Mouse (Mus musculus): ENCODE results near the gene Myh7.

Myh7 gene

DNA sequence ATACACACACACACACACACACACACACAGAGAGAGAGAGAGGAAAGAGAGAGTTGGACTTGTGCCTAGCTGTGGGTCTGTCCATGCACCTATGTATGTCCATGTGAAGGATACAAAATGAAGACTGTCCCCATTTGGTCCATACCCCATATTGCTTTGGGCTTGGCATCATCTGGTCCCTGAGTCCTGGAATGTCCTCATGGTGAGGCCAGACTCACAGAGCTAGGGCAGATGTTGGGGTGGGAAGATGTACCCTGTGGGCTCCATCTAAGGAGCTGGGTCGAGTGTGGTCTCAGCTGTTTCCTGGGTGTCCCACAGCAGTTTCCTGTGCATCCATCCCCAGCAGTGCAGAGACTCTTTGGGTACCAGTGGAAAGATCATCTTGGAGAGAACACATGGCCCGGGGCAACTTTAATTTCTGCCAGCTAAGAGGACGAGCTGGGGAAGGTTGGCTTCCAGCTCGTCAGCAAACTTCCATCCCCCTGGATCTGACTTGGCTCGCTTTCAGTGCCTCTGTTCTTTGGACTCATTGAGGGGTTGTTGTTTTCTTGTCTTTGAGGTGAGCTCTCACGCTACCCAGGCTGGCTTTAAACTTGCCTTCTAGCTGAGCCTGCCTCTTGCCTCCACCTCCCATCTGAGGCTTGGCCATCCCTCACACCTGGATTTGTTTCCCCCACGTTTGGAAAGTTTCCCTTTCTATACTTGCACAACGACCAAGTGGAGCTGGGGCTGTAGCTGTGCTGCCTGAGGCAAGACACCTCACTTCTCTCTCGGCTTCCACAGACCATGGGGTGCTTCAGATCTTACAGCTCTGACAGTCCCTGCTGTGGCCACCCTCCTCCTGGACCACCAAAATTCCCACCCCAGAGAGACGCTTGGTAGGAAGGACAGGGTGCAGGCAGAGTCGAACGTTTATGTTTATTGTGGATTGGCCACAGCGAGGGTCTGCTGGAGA, 53.1 kb downstream of the Myh7 start:
- DNase-seq, result peak; percentile 55 to 62

DNA sequence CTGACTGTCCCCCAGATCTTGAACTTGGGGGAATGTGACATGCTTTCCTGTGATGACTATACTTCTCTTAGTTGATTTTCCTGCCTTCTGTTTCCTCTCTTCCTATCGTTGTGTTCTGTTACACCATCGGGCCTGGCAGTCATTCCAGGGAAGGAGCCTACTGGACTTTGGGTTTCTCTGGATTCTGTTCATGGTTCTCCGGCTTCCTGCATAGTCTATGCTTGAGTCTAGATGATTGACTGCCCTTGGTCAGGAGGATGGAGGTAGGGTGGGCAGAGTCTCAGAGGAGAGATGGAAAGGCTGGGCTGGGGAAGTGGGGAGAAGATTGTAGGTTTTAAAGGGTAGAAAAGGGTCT, 54.3 kb downstream of the Myh7 start:
- DNase-seq, result peak; percentile 26 to 38

DNA sequence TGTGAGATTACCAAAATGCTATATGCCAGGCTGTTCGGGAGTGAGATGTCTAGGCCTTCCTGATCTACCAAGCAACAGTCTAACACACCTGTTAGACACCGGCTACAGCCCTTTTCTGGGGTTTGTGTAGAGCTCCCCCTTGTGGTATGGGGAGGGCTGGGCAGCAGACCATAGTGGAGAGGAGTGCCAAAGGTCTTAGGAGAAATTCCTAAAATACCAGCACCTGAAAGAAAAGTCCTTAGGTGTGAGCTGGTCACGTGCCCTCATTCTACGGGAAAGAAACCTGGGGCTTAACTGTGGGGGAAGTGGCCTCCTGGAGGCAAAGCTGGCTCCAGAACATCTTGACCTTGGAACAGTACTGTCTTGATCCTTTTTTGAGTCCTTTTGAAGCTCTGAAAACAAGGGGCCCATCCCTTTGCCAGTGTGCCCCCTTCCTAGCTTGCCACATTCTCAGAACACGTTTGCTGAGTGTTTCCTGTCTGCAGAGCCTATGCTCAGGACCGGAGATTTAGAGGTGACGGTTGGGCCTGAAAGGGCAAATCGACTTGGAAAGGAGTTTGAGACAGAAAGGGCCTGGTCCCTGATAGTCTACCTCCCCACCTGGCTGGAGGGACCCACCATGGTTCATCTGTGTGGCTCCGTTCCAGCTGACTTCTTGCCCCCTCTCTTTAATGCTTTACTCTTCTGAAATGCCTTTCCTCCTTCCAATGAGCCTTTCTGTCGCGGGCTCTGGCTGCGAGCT, 54.8 kb downstream of the Myh7 start:
- peak; percentile 87 to 89 for DNase-seq

DNA sequence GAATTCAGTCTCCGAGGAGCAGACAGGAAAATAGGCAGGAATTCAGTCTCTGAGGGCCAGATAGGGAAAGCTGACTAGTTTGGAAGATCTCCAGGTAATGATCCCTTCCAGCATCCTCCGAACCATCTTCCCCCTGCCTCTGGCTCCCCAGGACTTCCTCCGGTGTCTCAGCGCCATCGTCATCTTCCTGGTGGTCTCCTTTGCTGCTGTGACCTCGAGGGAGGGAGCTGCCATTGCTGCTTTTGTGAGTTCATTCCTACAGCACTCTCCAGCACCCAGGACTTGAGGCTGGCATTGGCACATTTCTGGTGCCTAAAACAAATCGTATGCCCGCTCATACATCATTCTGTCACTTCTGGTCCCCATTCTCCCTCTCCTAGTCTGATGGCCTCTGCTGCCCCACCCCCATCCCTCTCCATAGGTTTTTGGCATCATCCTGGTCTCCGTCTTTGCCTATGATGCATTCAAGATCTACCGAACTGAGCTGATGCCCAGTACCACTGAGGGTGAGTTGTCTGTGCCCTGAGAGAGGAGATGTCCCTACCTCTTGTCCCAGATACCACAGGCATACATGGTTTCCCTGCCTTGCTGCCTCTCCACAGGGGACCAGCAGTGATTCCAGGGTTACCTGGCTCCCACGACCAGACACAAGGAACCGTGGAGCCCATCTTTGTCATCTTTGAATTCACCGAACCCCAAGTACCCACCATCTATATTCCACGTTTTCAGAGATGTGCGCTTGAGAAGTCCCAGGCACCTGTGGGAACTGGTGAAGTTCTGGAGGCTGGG, 55.8 kb downstream of the Myh7 start:
- DNase-seq, result no peak

DNA sequence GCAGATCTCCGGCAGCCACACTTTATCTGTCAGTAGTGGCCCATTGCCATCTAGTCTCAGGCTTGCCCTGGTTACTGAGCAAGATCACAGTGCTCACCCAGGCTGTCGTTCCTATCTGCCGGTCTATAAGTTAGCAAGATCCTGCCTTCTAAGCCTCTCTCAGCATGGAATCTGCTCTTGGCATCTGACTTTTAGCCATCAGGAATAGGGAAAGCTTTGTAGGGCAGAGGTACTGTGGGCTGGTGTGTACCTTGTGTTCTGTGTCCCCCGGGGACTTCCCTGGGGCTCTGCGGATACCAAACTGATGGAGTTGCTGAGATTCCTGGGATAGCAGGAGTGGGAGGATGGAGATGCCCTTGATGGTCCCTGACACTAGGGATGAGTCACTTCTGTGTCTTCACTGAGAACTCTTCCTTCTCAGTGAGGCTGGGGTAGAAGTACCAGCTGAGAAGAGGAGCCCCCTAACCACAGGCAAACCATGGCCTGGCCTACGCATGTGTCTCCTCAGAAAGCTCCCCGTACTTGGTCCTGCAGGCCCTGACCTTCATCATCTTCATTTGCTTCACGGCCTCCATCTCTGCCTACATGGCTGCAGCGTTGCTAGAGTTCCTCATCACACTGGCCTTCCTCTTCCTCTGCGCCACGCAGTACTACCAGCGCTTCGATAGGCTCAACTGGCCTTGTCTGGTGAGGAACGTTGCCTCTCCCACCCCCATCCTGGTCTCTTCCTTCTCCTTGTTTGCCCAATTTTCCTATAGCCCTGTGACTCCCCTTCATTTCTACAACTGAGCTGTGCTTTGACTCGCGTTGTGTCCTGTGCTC, 56.9 kb downstream of the Myh7 start:
- DNase-seq, result no peak

DNA sequence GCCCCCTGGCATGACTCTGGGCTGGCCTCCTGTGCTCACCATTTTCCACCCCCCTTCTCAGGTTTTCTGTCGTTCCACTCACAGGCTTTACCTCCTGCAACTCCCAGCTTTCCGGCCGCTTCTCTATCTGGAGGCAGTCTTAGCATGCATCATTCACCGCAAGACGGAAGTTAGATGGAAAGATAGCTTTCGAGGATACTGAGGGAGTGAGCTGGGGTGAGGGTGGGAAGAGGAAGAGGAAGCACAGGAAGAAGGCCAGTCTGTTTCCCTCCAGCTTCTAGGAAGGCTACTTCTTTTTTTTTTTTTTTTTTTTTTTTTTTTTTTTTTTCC, 57.6 kb downstream of the Myh7 start:
- DNase-seq, result no peak

DNA sequence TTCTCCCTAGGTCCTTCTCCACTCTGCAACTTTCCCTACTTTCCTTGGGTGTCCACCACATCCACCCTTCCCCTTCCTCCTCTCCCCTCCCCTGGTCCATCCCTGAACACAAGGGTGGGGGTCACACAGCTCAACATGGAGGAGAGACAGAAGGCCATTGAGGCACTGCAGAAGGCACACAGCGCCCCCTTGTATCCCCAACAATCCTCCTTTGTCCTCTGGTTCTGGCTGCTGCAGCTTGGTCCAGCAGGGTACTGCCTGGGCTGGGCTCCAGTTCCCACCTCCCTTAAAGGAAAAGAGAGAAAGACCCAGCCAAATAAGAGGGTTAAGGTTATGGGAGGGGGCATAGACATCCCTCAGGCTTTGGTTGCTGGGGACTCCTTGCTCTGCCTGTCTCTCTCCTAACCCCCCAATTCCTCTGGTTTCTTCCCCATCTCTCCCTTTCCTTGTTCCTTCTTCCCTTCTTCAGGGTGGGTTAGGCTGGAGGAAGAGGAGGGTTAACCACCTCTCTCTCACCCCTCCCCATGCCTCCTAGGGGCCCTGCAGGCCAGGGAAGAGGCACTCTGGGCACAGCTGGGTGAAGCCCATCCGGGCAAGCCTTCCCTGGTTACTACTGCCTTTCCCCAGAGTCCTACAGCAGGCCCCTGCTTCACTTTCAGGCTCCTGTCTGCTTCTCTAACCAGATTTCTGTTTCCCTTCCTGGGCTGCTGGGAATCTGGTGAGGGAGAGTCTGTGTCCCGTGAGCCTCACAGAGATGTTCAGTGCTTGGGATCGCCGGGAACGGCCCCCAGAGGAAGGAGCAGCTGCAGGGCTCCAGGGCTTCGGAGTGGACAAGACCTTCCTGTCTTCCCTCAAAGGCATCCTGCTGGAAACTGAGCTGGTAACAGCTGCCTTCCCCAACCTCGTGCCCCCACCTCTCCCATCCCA, 58.3 kb downstream of the Myh7 start, which contains the start of gene Cmtm5:
Gene Cmtm5 (plus strand): TSS at position 358 of the 927 bp plus-strand sequence.
- DNase-seq, result no peak

DNA sequence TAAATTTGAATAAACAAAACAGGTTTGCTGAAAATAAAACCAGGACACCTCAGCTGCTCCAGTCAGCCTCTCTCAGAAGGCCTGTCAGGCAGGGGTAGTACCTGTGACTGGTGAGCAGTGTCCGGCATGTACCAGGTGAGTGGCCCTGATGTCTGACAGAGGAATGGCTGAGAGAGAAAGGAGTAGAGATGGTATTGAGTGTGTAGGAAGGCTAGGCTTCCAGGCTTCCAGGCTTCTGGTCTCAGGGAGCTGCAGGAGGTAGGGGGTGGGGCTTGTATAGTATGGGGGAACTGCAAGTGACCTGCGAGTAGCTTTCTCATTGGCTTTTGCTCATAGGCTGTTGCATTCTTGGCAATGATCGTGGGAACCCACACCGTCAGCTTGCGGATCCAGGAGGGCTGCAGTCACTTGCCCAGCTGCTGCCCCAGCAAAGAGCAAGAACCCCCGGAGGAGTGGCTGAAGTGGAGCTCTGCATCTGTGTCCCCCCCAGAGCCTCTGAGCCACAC, 61.7 kb downstream of the Myh7 start, which contains the start of gene Il25:
Gene Il25 (plus strand): TSS at position 51 of the 506 bp plus-strand sequence.
- DNase-seq, result no peak

DNA sequence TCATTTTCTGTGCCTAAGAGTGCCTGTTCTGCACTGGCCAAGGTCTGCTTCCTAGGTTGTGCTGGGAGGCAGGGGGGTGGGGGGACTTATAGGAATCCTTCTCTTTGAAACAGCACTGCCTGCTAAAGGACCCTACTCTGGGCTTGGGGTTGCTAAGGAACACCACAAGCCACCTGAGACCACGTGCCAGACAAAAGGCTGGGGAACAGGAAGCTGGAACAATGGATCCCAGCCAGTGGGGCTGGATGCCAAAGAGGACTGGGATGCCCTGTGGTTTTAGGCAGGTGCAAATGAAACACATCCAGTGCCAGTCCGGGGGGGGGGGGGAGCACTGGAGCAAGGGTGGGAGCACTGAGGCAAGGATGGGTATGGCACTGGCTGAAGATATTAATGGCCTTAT, 64.0 kb downstream of the Myh7 start:
- DNase-seq, result no peak

DNA sequence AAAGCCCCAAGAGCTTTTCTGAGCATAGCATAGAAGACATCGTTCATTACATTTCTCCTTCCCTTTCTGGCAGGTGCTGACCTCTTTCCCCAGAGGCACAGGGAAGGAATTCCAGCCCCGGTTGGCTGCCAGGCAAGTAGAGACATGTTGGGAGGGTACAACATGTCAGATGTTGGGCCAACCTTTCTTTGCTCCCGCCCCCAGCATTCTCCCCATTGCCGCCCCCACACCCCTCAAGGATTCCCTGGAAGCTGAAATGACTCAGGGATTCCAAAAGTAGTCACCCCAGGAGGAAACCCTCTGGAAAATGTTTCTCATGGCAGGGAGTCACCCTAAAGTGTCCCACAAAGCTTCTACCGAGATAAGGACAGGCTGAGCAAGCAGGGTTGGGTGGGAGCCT, 64.6 kb downstream of the Myh7 start:
- DNase-seq, result no peak

DNA sequence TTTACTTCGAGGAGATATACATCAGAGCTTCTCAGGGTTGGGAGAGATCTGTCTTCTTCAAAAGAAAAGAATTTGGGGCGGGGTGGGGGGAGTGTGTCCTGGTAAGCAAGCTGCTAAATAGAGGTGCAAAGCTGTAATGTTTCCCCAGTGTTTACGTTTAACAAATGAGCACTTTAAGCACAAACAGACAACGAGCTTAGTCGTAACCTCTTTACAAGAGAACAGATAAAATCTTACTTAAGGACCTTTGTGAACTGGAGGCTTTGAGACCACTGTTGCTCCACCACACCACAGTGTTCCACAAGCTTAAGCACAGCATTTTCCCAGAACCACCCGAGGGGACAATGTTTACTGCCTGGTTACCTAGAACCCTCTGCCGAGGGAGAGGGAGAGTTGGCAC, 67.1 kb downstream of the Myh7 start:
- no peak for DNase-seq

DNA sequence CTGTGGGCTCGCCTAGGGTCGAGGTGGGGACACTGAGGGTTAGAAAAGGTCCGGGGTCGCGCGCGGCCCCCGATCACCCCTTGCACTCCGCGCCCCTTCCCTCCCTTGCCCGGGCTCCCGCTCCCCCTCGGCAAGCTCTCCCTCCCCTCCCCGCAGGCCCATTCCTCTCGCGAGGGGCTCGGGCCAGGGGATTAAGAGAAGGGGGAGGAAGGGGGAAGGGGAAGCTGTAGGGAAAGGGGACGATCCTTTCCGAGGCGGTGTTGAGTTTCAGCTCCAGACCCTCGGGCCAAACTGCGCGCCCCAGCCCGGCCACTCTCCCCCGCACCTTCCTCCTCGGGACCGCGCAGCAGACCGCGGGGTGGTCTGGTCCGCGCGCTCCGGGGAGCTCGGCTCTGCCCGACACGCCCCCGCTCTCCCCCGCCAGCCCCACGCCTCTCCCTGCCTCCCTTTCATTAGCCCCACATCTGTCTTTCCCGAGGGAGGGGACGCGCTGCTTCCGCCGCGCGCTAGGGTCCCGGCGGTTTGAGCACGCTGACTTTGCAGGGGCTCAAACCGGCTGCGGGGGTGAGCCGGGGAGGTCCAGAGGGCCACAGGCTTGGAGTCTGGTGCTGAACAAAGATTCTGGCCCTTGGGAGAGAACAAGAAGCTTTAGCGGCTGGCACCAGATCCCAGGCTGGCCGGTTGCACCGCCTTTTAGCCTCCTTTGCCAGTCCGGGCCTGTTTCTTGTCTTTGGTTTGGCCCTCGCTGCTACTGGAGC, 67.8 kb downstream of the Myh7 start:
- DNase-seq, result no peak

DNA sequence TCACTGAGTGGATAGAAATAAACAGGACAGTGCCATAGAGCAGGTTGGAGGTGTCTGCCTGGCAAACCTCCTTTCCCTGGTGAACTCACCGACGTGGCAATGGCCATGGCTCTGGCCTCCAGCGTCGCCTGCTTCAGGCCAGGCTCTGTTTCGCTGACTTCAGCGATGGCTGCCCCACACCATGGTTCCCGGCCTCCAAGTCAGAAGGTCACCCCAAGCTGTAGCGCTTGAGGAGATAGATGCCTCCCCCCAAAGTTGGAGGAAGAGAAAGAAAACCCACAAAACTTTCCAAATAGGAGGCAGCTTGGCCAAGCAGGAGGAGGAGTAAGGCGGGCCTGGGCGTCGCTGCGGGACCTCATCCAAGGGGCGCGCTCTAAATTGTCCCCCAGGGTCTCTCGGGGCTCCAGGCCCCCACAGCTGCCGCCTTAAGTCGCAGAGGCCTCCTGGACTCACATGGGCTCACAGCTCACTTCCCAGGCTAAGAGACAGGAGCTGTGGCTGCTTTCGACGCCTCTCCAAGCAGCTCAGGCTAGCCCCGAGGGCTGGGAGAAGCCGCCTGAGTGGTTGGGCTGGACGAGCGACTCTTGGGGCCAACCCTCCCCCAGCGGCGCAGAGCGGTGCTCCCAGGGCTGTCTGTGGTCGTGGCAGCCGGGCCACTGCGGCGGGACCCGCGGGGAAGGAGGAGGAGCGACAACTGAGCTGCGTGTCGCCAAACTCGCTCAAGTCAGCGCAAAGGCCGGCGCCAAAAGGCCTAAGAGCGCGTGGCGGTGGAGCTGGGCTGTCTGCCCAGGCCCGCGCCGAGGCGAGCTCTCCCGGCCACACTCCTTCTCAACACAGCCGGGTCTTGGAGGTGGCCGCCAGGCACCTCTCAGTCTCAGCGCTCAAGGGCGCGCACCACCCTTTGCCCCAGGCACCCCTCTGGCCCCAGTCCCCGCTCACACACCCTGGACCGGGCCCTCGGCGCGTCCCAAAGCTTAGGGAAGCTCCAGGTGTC, 68.8 kb downstream of the Myh7 start, which contains the start of gene Efs:
Gene Efs (minus strand): TSS at position 778 of the 994 bp plus-strand sequence.
- peak; percentile 23 to 31 for DNase-seq

DNA sequence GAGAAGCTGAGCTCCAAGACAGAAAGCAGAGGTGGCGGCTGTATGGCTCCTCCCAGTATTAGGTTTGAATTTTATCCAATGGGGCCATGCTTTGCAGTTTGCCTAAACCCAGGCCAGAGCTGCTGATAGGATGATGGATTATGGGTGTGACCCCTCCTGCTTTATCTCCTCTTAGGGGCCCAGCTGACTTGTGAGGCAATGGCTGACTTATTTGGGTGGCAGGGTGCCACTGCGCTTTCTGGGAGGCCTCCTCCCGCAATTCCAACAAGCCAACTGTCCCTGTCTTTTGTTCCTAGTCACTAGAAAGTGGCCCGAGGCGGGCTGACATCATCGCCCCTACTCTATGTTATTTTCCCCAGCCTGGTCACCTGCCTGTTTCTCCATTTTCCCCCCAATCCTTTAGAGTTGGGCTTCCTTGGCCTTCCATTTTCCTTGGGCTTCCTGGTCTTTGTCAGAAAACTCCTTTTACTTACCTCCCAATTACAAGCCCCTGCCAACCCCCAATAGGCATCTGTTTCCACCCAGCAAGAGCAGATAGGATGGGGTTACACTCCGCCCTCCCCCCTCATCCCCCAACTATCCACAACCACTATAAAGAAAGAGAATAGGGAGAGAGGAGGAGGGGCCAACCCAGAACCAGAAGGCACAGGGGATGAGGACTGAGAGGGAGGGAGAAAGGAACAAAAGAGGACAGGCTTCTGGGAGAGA, 69.6 kb downstream of the Myh7 start:
- DNase-seq, result no peak

Data from kidney, adult 8-10 months (tissue).